Mouse (Mus musculus): ENCODE data around the gene Cideb. TPM values are rescaled to one million over a fixed set of nuclear protein-coding genes. Genes with fewer than 3 reads are reported as not detected.
A peak's percentile ranks its signal among the peaks of the same experiment; 100 is the strongest.

The Cideb gene
- polyA plus RNA-seq, 1 experiment from 2014 or later: 0.33 TPM

GRCm38 (mm10) chr14:55723433-55723832 lies 34.8 kb downstream of the Cideb start:
- no peak overlapping the region for H3K4me3 ChIP-seq (ENCODE audit: low read depth, low read length)
- no peak overlapping the region for H3K4me2 ChIP-seq (ENCODE audit: low read depth, low read length)
- DNase-seq (ENCODE audit: low spot score): no peak
- H3K27me3 ChIP-seq (replicated peaks; ENCODE audit: control insufficient read depth, insufficient read depth, low read length): no peaks in the 10 kb centered on the region
- ATAC-seq (ENCODE audit: low read depth): no peak
- no peak overlapping the region for H3K9ac ChIP-seq (ENCODE audit: low read depth, low read length)
- H3K27ac ChIP-seq (replicated peaks; ENCODE audit: low read depth, low read length): no peak overlapping the region
- 93% methylated on average over 7 of the region's 7 CpGs for WGBS
- H3K9me3 ChIP-seq (ENCODE audit: control insufficient read depth, low read length): no peaks in the 10 kb centered on the region
- 0 out of 2 replicates have a peak, but pooled peaks cover 3% of the 10 kb centered on the region for H3K4me1 ChIP-seq (ENCODE audit: control insufficient read depth, insufficient read depth, low read length)
- H3K36me3 ChIP-seq (ENCODE audit: control insufficient read depth, insufficient read depth, low read length): peaks cover 15% of the 10 kb centered on the region; the same call in 1 of the 2 replicates

- Histone ChIP-seq H3K27me3 (replicated peaks; ENCODE audit: control insufficient read depth, insufficient read depth, low read length) (no peaks in the 10 kb centered on the region), H3K9me3 (ENCODE audit: control insufficient read depth, low read length) (no peaks in the 10 kb centered on the region), H3K36me3 (ENCODE audit: control insufficient read depth, insufficient read depth, low read length) (peaks cover 20% of the 10 kb centered on the region; the same call in 1 of the 2 replicates), H3K4me1 (ENCODE audit: control insufficient read depth, insufficient read depth, low read length) (0 out of 2 replicates have a peak, but pooled peaks cover 3% of the 10 kb centered on the region), H3K27ac (replicated peaks; ENCODE audit: low read depth, low read length) (peak overlapping the region; percentile 79; the same call in 1 of the 2 replicates), H3K9ac (ENCODE audit: low read depth, low read length) (peak overlapping the region; percentile 80), H3K4me3 (ENCODE audit: low read depth, low read length) (peak overlapping the region; percentile 84), H3K4me2 (ENCODE audit: low read depth, low read length) (peak overlapping the region; percentile 62)
- no peak for ATAC-seq (ENCODE audit: low read depth)
- no peak for DNase-seq (ENCODE audit: low spot score)
- 48% methylated on average over 8 of the region's 8 CpGs for WGBS
Observed at GRCm38 (mm10) chr14:55722438-55722945, 35.8 kb downstream of the Cideb start.

GRCm38 (mm10) chr14:55721700-55722437 lies 36.4 kb downstream of the Cideb start, which contains the start of gene Rabggta:
TSS of gene Rabggta (minus strand) at chr14:55722263.
- peak within 1 kb of the TSS; percentile 80 for H3K9ac ChIP-seq (ENCODE audit: low read depth, low read length)
- H3K4me1 ChIP-seq (ENCODE audit: control insufficient read depth, insufficient read depth, low read length): 0 out of 2 replicates have a peak, but pooled peaks cover 3% of the 10 kb centered on the region
- H3K9me3 ChIP-seq (ENCODE audit: control insufficient read depth, low read length): no peaks in the 10 kb centered on the region
- H3K36me3 ChIP-seq (ENCODE audit: control insufficient read depth, insufficient read depth, low read length): peaks cover 24% of the 10 kb centered on the region
- no peaks in the 10 kb centered on the region for H3K27me3 ChIP-seq (replicated peaks; ENCODE audit: control insufficient read depth, insufficient read depth, low read length)
- peak within 1 kb of the TSS; percentile 62 for H3K4me2 ChIP-seq (ENCODE audit: low read depth, low read length)
- peak; percentile 98 for ATAC-seq (ENCODE audit: low read depth)
- H3K4me3 ChIP-seq (ENCODE audit: low read depth, low read length): peak within 1 kb of the TSS; percentile 84
- DNase-seq (ENCODE audit: low spot score): peak; percentile 97
- peak within 1 kb of the TSS; percentile 79 for H3K27ac ChIP-seq (replicated peaks; ENCODE audit: low read depth, low read length)
- under 1% methylated on average over 31 of the region's 50 CpGs for WGBS

GRCm38 (mm10) chr14:55721076-55721475 lies 37.2 kb downstream of the Cideb start:
- Histone ChIP-seq H3K27ac (replicated peaks; ENCODE audit: low read depth, low read length) (no peak overlapping the region), H3K4me2 (ENCODE audit: low read depth, low read length) (peak overlapping the region; percentile 62), H3K4me1 (ENCODE audit: control insufficient read depth, insufficient read depth, low read length) (0 out of 2 replicates have a peak, but pooled peaks cover 3% of the 10 kb centered on the region), H3K9ac (ENCODE audit: low read depth, low read length) (peak overlapping the region; percentile 80; the same call in 1 of the 2 replicates), H3K36me3 (ENCODE audit: control insufficient read depth, insufficient read depth, low read length) (peaks cover 32% of the 10 kb centered on the region), H3K4me3 (ENCODE audit: low read depth, low read length) (peak overlapping the region; percentile 84), H3K9me3 (ENCODE audit: control insufficient read depth, low read length) (no peaks in the 10 kb centered on the region), H3K27me3 (replicated peaks; ENCODE audit: control insufficient read depth, insufficient read depth, low read length) (no peaks in the 10 kb centered on the region)
- ATAC-seq (ENCODE audit: low read depth) (no peak), DNase-seq (ENCODE audit: low spot score) (no peak)
- 81% methylated on average over 6 of the region's 6 CpGs for WGBS

- no peak overlapping the region for H3K9ac ChIP-seq (ENCODE audit: low read depth, low read length)
- H3K4me2 ChIP-seq (ENCODE audit: low read depth, low read length): 0 out of 2 replicates have a peak overlapping the region, but pooled peaks have one; percentile 62
- no peak overlapping the region for H3K4me3 ChIP-seq (ENCODE audit: low read depth, low read length)
Observed at GRCm38 (mm10) chr14:55720666-55721065, 37.6 kb downstream of the Cideb start.

GRCm38 (mm10) chr14:55719737-55720136 lies 38.5 kb downstream of the Cideb start:
- 85% methylated on average over 6 of the region's 6 CpGs for WGBS
- Histone ChIP-seq H3K36me3 (ENCODE audit: control insufficient read depth, insufficient read depth, low read length) (peaks cover 34% of the 10 kb centered on the region), H3K9ac (ENCODE audit: low read depth, low read length) (no peak overlapping the region), H3K27ac (replicated peaks; ENCODE audit: low read depth, low read length) (no peak overlapping the region), H3K4me3 (ENCODE audit: low read depth, low read length) (no peak overlapping the region), H3K27me3 (replicated peaks; ENCODE audit: control insufficient read depth, insufficient read depth, low read length) (no peaks in the 10 kb centered on the region), H3K4me1 (ENCODE audit: control insufficient read depth, insufficient read depth, low read length) (0 out of 2 replicates have a peak, but pooled peaks cover 3% of the 10 kb centered on the region), H3K4me2 (ENCODE audit: low read depth, low read length) (no peak overlapping the region), H3K9me3 (ENCODE audit: control insufficient read depth, low read length) (no peaks in the 10 kb centered on the region)
- no peak for ATAC-seq (ENCODE audit: low read depth)
- no peak for DNase-seq (ENCODE audit: low spot score)

More at GRCm38 (mm10) chr14:55720666-55721065, 37.6 kb downstream of the Cideb start:
- DNase-seq (ENCODE audit: low spot score): no peak
- no peaks in the 10 kb centered on the region for H3K27me3 ChIP-seq (replicated peaks; ENCODE audit: control insufficient read depth, insufficient read depth, low read length)
- H3K9me3 ChIP-seq (ENCODE audit: control insufficient read depth, low read length): no peaks in the 10 kb centered on the region
- H3K27ac ChIP-seq (replicated peaks; ENCODE audit: low read depth, low read length): no peak overlapping the region
- no peak for ATAC-seq (ENCODE audit: low read depth)
- WGBS: 92% methylated on average over 11 of the region's 12 CpGs
- H3K4me1 ChIP-seq (ENCODE audit: control insufficient read depth, insufficient read depth, low read length): 0 out of 2 replicates have a peak, but pooled peaks cover 3% of the 10 kb centered on the region
- H3K36me3 ChIP-seq (ENCODE audit: control insufficient read depth, insufficient read depth, low read length): peaks cover 34% of the 10 kb centered on the region

GRCm38 (mm10) chr14:55716884-55717283 lies 41.4 kb downstream of the Cideb start:
- Histone ChIP-seq H3K4me2 (ENCODE audit: low read depth, low read length) (no peak overlapping the region), H3K36me3 (ENCODE audit: control insufficient read depth, insufficient read depth, low read length) (peaks cover 34% of the 10 kb centered on the region), H3K27ac (replicated peaks; ENCODE audit: low read depth, low read length) (no peak overlapping the region), H3K27me3 (replicated peaks; ENCODE audit: control insufficient read depth, insufficient read depth, low read length) (peaks cover 15% of the 10 kb centered on the region), H3K4me1 (ENCODE audit: control insufficient read depth, insufficient read depth, low read length) (peaks cover 3% of the 10 kb centered on the region; the same call in 1 of the 2 replicates), H3K9me3 (ENCODE audit: control insufficient read depth, low read length) (no peaks in the 10 kb centered on the region), H3K4me3 (ENCODE audit: low read depth, low read length) (no peak overlapping the region), H3K9ac (ENCODE audit: low read depth, low read length) (no peak overlapping the region)
- ATAC-seq (ENCODE audit: low read depth) (no peak), DNase-seq (ENCODE audit: low spot score) (no peak)
- WGBS: 47% methylated on average over 8 of the region's 8 CpGs

- no peak overlapping the region for H3K4me3 ChIP-seq (ENCODE audit: low read depth, low read length)
Observed at GRCm38 (mm10) chr14:55716271-55716670, 42.0 kb downstream of the Cideb start.

More at GRCm38 (mm10) chr14:55716271-55716670, 42.0 kb downstream of the Cideb start:
- H3K27me3 ChIP-seq (replicated peaks; ENCODE audit: control insufficient read depth, insufficient read depth, low read length): peaks cover 15% of the 10 kb centered on the region
- 84% methylated on average over 6 of the region's 6 CpGs for WGBS
- no peak overlapping the region for H3K9ac ChIP-seq (ENCODE audit: low read depth, low read length)
- peaks cover 2% of the 10 kb centered on the region; the same call in 1 of the 2 replicates for H3K4me1 ChIP-seq (ENCODE audit: control insufficient read depth, insufficient read depth, low read length)
- no peaks in the 10 kb centered on the region for H3K9me3 ChIP-seq (ENCODE audit: control insufficient read depth, low read length)
- H3K27ac ChIP-seq (replicated peaks; ENCODE audit: low read depth, low read length): no peak overlapping the region
- no peak for ATAC-seq (ENCODE audit: low read depth)
- no peak for DNase-seq (ENCODE audit: low spot score)
- H3K4me2 ChIP-seq (ENCODE audit: low read depth, low read length): no peak overlapping the region
- peaks cover 34% of the 10 kb centered on the region for H3K36me3 ChIP-seq (ENCODE audit: control insufficient read depth, insufficient read depth, low read length)

Measured in embryonic facial prominence, embryonic 14.5 days (tissue).